Mouse (Mus musculus): ENCODE data around the gene Hoxa1. TPM values are rescaled to one million over a fixed set of nuclear protein-coding genes. Genes with fewer than 3 reads are reported as not detected.

Hoxa1 gene
- polyA plus RNA-seq, 1 experiment from 2014 or later = 1.4 TPM

DNA sequence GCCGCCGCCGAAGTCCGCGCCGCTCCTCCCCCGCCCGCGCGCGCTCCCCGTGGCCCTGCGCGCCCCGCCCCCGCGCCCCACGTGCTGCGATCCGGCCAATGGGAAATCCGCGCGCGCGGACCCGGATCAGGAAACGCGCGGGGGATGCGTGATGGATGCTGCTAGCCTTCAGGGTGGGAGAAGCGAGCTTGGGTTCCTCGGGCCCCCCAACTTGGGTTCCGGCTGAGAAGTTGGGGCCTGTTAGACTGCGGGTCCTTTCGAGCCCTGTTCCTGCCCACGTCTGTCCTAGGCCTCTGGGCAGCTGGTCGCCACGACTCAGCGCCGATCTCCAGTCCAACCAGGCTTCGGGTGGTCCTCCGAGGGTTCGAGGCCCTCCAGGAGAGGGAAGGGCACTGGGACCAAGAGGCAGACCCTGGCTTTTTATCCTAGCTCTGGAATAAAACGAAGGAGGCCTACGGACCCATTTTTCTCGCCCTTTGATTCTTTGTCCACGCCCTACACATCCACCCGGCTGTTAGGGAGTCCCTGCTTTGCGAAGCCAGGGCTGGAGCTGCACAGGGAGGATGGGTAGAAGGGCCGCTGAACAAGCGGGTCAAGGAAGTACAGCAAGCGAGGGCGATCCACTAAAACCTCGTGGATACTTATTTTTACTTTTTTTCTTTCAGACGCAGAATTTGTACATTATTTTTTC, 33.9 kb upstream of the Hoxa1 start:
- H3K36me3 ChIP-seq (ENCODE audit: control insufficient read depth, insufficient read depth, low read length) = no peaks in the 10 kb centered on the region
- no peaks in the 10 kb centered on the region for H3K9me3 ChIP-seq (ENCODE audit: control insufficient read depth, low read length)
- DNase-seq (ENCODE audit: low spot score) = peak; percentile 73
- WGBS = 1% methylated on average over 18 of the region's 55 CpGs
- peak overlapping the region; percentile 73 for H3K4me2 ChIP-seq (ENCODE audit: low read depth, low read length)
- peaks cover 100% of the 10 kb centered on the region for H3K27me3 ChIP-seq (replicated peaks; ENCODE audit: control insufficient read depth, insufficient read depth, low read length)
- peak overlapping the region; percentile 46 for H3K4me3 ChIP-seq (ENCODE audit: low read depth, low read length)
- peak; percentile 85 for ATAC-seq (ENCODE audit: low read depth)
- peak overlapping the region; percentile 8; the same call in 1 of the 2 replicates for H3K9ac ChIP-seq (ENCODE audit: low read depth, low read length)
- H3K27ac ChIP-seq (replicated peaks; ENCODE audit: low read depth, low read length) = no peak overlapping the region
- peaks cover 6% of the 10 kb centered on the region for H3K4me1 ChIP-seq (ENCODE audit: control insufficient read depth, insufficient read depth, low read length)

DNA sequence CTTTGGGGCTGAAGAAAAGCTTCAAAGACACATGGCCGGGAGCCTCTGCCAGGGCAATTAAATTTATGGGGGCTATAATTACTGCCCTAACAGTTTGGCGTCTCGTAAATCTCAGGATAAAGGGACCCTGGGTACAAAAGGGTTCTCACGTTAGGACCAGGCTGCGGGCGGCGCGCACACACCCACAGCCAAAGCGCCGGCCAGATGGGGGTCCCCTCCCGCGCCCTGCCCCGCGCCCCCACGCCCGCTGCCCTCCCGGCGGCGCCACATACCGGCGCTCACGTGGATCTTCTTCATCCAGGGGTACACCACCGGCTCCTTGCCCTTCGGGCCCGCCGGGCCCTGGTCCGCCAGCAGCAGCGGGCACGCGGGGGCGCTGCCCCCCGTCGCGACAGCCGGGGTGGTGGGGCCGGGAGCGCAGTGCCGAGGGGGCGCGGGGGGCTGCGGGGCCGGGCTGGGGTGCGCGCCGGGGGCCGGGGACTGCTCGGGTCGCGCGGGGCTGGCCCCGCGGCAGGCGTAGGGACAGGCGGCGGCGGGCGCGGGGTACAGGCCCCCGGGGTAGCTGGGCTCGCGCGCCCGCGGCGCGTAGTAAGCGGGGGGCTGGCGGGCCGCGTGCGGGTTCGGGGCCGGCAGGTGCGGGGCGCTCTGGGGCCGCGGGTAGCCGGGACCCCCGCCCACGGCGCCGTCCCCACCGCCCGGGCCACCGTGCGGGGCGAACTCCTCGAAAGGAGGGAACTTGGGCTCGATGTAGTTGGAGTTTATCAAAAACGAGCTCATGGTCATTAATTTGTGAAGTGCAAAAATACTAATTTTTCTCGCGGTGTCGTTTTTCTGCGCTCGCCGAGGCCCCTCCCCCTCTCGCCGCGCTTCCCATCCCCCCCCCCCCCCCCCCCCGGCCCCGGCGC, 33.0 kb upstream of the Hoxa1 start, which contains the start of gene Hoxa4:
Gene Hoxa4, minus strand, starts transcription at position 848 of the 905 bp plus-strand sequence.
- peak within 1 kb of the TSS; percentile 46 for H3K4me3 ChIP-seq (ENCODE audit: low read depth, low read length)
- WGBS = 0% methylated on average over 11 of the region's 102 CpGs
- H3K36me3 ChIP-seq (ENCODE audit: control insufficient read depth, insufficient read depth, low read length) = no peaks in the 10 kb centered on the region
- peaks cover 100% of the 10 kb centered on the region for H3K27me3 ChIP-seq (replicated peaks; ENCODE audit: control insufficient read depth, insufficient read depth, low read length)
- peak within 1 kb of the TSS; percentile 73 for H3K4me2 ChIP-seq (ENCODE audit: low read depth, low read length)
- ATAC-seq (ENCODE audit: low read depth) (0 out of 2 replicates have a peak, but pooled peaks have one; percentile 38), DNase-seq (ENCODE audit: low spot score) (no peak)
- H3K9ac ChIP-seq (ENCODE audit: low read depth, low read length) = peak within 1 kb of the TSS; percentile 51
- peaks cover 6% of the 10 kb centered on the region for H3K4me1 ChIP-seq (ENCODE audit: control insufficient read depth, insufficient read depth, low read length)
- H3K27ac ChIP-seq (replicated peaks; ENCODE audit: low read depth, low read length) = no peak within 1 kb of the TSS; the same call in 1 of the 2 replicates
- no peaks in the 10 kb centered on the region for H3K9me3 ChIP-seq (ENCODE audit: control insufficient read depth, low read length)

GRCm38 (mm10) chr6:52190410-52190809, 32.3 kb upstream of the Hoxa1 start:
- WGBS = 1% methylated on average over 23 of the region's 23 CpGs
- H3K4me3 ChIP-seq (ENCODE audit: low read depth, low read length) = peak overlapping the region; percentile 46; the same call in 1 of the 2 replicates
- H3K27me3 ChIP-seq (replicated peaks; ENCODE audit: control insufficient read depth, insufficient read depth, low read length) = peaks cover 100% of the 10 kb centered on the region
- H3K27ac ChIP-seq (replicated peaks; ENCODE audit: low read depth, low read length) = no peak overlapping the region
- no peak overlapping the region for H3K9ac ChIP-seq (ENCODE audit: low read depth, low read length)
- peak overlapping the region; percentile 73; the same call in 1 of the 2 replicates for H3K4me2 ChIP-seq (ENCODE audit: low read depth, low read length)
- H3K9me3 ChIP-seq (ENCODE audit: control insufficient read depth, low read length) = no peaks in the 10 kb centered on the region
- H3K36me3 ChIP-seq (ENCODE audit: control insufficient read depth, insufficient read depth, low read length) = no peaks in the 10 kb centered on the region
- DNase-seq (ENCODE audit: low spot score) (no peak), ATAC-seq (ENCODE audit: low read depth) (no peak)
- peaks cover 6% of the 10 kb centered on the region for H3K4me1 ChIP-seq (ENCODE audit: control insufficient read depth, insufficient read depth, low read length)

DNA sequence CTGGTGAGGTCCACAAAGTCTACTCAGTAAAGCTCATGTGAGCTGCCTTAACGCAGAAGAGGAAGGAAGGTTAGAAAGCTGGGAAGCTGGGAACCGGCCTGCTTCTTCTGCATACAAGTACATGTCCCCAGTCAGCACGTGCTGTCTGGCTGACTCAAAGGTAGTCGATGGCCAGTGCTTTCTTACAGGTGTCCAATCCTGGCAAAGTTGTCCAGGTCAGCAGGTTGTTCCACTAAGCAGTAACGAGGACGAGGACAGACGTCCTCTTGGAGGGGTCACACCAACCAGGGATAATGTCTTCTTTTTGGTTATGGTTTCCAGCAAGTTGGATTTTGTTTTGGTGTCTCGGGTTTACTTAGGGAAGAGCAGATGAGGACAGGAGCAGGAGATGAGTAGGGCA, 31.8 kb upstream of the Hoxa1 start:
- H3K27ac ChIP-seq (replicated peaks; ENCODE audit: low read depth, low read length) = no peak overlapping the region
- ATAC-seq (ENCODE audit: low read depth) (no peak), DNase-seq (ENCODE audit: low spot score) (no peak)
- no peak overlapping the region for H3K4me2 ChIP-seq (ENCODE audit: low read depth, low read length)
- H3K27me3 ChIP-seq (replicated peaks; ENCODE audit: control insufficient read depth, insufficient read depth, low read length) = peaks cover 100% of the 10 kb centered on the region
- no peak overlapping the region for H3K4me3 ChIP-seq (ENCODE audit: low read depth, low read length)
- H3K36me3 ChIP-seq (ENCODE audit: control insufficient read depth, insufficient read depth, low read length) = no peaks in the 10 kb centered on the region
- WGBS = 15% methylated on average over 8 of the region's 8 CpGs
- peaks cover 6% of the 10 kb centered on the region for H3K4me1 ChIP-seq (ENCODE audit: control insufficient read depth, insufficient read depth, low read length)
- no peaks in the 10 kb centered on the region for H3K9me3 ChIP-seq (ENCODE audit: control insufficient read depth, low read length)
- no peak overlapping the region for H3K9ac ChIP-seq (ENCODE audit: low read depth, low read length)

DNA sequence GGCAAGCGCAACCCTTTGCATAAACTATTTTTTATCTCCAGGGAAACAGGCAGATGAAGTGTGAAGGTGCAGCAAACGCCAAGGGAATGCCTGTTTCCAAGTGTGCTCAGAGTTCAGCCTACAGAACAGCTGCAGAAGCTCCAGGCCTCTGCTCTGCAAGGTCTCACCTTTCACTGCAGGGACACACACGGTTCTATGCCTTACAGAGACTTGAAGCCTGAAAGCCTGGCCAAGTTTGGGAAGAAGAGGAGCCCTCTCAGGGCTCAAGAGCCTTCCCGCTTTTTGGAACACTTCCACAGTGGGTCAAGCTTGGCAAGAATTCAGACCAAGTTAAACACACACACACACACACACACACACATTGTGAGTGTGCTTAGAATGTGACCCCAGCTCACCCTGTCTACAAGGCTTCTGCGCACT, 31.1 kb upstream of the Hoxa1 start:
- no peak overlapping the region for H3K4me3 ChIP-seq (ENCODE audit: low read depth, low read length)
- no peak overlapping the region for H3K27ac ChIP-seq (replicated peaks; ENCODE audit: low read depth, low read length)
- DNase-seq (ENCODE audit: low spot score) (no peak), ATAC-seq (ENCODE audit: low read depth) (no peak)
- no peak overlapping the region for H3K9ac ChIP-seq (ENCODE audit: low read depth, low read length)
- peaks cover 6% of the 10 kb centered on the region for H3K4me1 ChIP-seq (ENCODE audit: control insufficient read depth, insufficient read depth, low read length)
- H3K36me3 ChIP-seq (ENCODE audit: control insufficient read depth, insufficient read depth, low read length) = no peaks in the 10 kb centered on the region
- peaks cover 100% of the 10 kb centered on the region for H3K27me3 ChIP-seq (replicated peaks; ENCODE audit: control insufficient read depth, insufficient read depth, low read length)
- H3K9me3 ChIP-seq (ENCODE audit: control insufficient read depth, low read length) = no peaks in the 10 kb centered on the region
- WGBS = 12% methylated on average over 5 of the region's 5 CpGs
- H3K4me2 ChIP-seq (ENCODE audit: low read depth, low read length) = no peak overlapping the region

- no peaks in the 10 kb centered on the region; the same call in 1 of the 2 replicates for H3K4me1 ChIP-seq (ENCODE audit: control insufficient read depth, insufficient read depth, low read length)
- 13% methylated on average over 1 of the region's 1 CpGs for WGBS
- ATAC-seq (ENCODE audit: low read depth) (no peak), DNase-seq (ENCODE audit: low spot score) (no peak)
- peaks cover 100% of the 10 kb centered on the region for H3K27me3 ChIP-seq (replicated peaks; ENCODE audit: control insufficient read depth, insufficient read depth, low read length)
- H3K27ac ChIP-seq (replicated peaks; ENCODE audit: low read depth, low read length) = no peak overlapping the region
- no peak overlapping the region for H3K9ac ChIP-seq (ENCODE audit: low read depth, low read length)
- no peak overlapping the region for H3K4me3 ChIP-seq (ENCODE audit: low read depth, low read length)
- no peak overlapping the region for H3K4me2 ChIP-seq (ENCODE audit: low read depth, low read length)
- no peaks in the 10 kb centered on the region for H3K9me3 ChIP-seq (ENCODE audit: control insufficient read depth, low read length)
- H3K36me3 ChIP-seq (ENCODE audit: control insufficient read depth, insufficient read depth, low read length) = no peaks in the 10 kb centered on the region
Observed at GRCm38 (mm10) chr6:52186500-52186899, 28.4 kb upstream of the Hoxa1 start.

GRCm38 (mm10) chr6:52185834-52186233, 27.7 kb upstream of the Hoxa1 start:
- H3K4me1 ChIP-seq (ENCODE audit: control insufficient read depth, insufficient read depth, low read length) = no peaks in the 10 kb centered on the region
- H3K27me3 ChIP-seq (replicated peaks; ENCODE audit: control insufficient read depth, insufficient read depth, low read length) = peaks cover 100% of the 10 kb centered on the region
- no peaks in the 10 kb centered on the region for H3K36me3 ChIP-seq (ENCODE audit: control insufficient read depth, insufficient read depth, low read length)
- no peak overlapping the region for H3K27ac ChIP-seq (replicated peaks; ENCODE audit: low read depth, low read length)
- H3K9me3 ChIP-seq (ENCODE audit: control insufficient read depth, low read length) = no peaks in the 10 kb centered on the region
- no peak for ATAC-seq (ENCODE audit: low read depth)
- no peak overlapping the region for H3K4me3 ChIP-seq (ENCODE audit: low read depth, low read length)
- 12% methylated on average over 3 of the region's 3 CpGs for WGBS
- no peak for DNase-seq (ENCODE audit: low spot score)
- H3K4me2 ChIP-seq (ENCODE audit: low read depth, low read length) = no peak overlapping the region
- no peak overlapping the region for H3K9ac ChIP-seq (ENCODE audit: low read depth, low read length)

- H3K4me2 ChIP-seq (ENCODE audit: low read depth, low read length) = no peak overlapping the region
- no peaks in the 10 kb centered on the region for H3K36me3 ChIP-seq (ENCODE audit: control insufficient read depth, insufficient read depth, low read length)
- DNase-seq (ENCODE audit: low spot score) = no peak
- H3K4me3 ChIP-seq (ENCODE audit: low read depth, low read length) = no peak overlapping the region
- no peak overlapping the region for H3K9ac ChIP-seq (ENCODE audit: low read depth, low read length)
- peaks cover 99% of the 10 kb centered on the region for H3K27me3 ChIP-seq (replicated peaks; ENCODE audit: control insufficient read depth, insufficient read depth, low read length)
- WGBS = 4% methylated on average over 19 of the region's 19 CpGs
- H3K27ac ChIP-seq (replicated peaks; ENCODE audit: low read depth, low read length) = no peak overlapping the region
- H3K4me1 ChIP-seq (ENCODE audit: control insufficient read depth, insufficient read depth, low read length) = no peaks in the 10 kb centered on the region
- ATAC-seq (ENCODE audit: low read depth) = no peak
- H3K9me3 ChIP-seq (ENCODE audit: control insufficient read depth, low read length) = no peaks in the 10 kb centered on the region
Observed at GRCm38 (mm10) chr6:52185222-52185621, 27.1 kb upstream of the Hoxa1 start.
